Mouse (Mus musculus) liver, embryonic 13.5 days (tissue): ENCODE results near the gene Cldn9. TPM values are rescaled to one million over a fixed set of nuclear protein-coding genes. Genes with fewer than 3 reads are reported as not detected.

Source experiments
- ATAC-seq: fragments of 200-750 bp; cut with Nextera tagmentation; 2 replicates; pipeline ENCODE4 v1.8.0; 2017; ENCODE audit warnings: low read depth, mild to moderate bottlenecking, moderate number of reproducible peaks, moderate library complexity
- DNase-seq: peaks from one replicate; pipeline ENCODE4 v3.0.0; 2022
- H3K27ac ChIP-seq: fragments of 300-500 bp; sonication (generic); 2 replicates; pipeline ENCODE4 v1.5.1; 2015; ENCODE audit warnings: moderate library complexity, mild to moderate bottlenecking, inconsistent platforms
- H3K27me3 ChIP-seq: fragments of 300-500 bp; sonication (generic); 2 replicates; pipeline ENCODE4 v1.6.1; 2015; ENCODE audit warnings: mild to moderate bottlenecking, inconsistent platforms
- H3K36me3 ChIP-seq: fragments of 300-500 bp; sonication (generic); 2 replicates; pipeline ENCODE4 v1.6.1; 2015; ENCODE audit warnings: mild to moderate bottlenecking, inconsistent platforms
- H3K4me1 ChIP-seq: fragments of 300-500 bp; sonication (generic); replicated peaks from 2 replicates; pipeline ENCODE4 v1.6.1; 2015; ENCODE audit warnings: inconsistent platforms
- H3K4me2 ChIP-seq: fragments of 300-500 bp; sonication (generic); 2 replicates; pipeline ENCODE4 v1.6.1; 2015; ENCODE audit warnings: inconsistent platforms, mild to moderate bottlenecking, moderate library complexity
- H3K4me3 ChIP-seq: fragments of 300-500 bp; sonication (generic); replicated peaks from 2 replicates; pipeline ENCODE4 v1.5.1; 2015; ENCODE audit warnings: mild to moderate bottlenecking, inconsistent platforms
- H3K9ac ChIP-seq: fragments of 300-500 bp; sonication (generic); 2 replicates; pipeline ENCODE4 v1.6.1; 2015; ENCODE audit warnings: mild to moderate bottlenecking, inconsistent platforms
- H3K9me3 ChIP-seq: fragments of 300-500 bp; sonication (generic); replicated peaks from 2 replicates; pipeline ENCODE4 v1.6.1; 2016; ENCODE audit warnings: inconsistent platforms
- WGBS: fragments of 180-500 bp; shearing (Covaris S2); methylation state at CpG from one replicate; pipeline ENCODE4 v1.1.7; 2015; ENCODE audit not compliant: insufficient replicate concordance; 5-methylcytosine and 5-hydroxymethylcytosine counted together
- polyA plus RNA-seq: library from polyadenylated mRNA; unstranded; fragments of >200 nt; fragmentation: Nextera tagmentation; extraction: Ambion mirVana; gene quantifications from 2 replicates; pipeline ENCODE4 v1.2.1, GENCODE M21; 2015

The Cldn9 gene
- polyA plus RNA-seq, 1 experiment from 2014 or later = not detected

- no peak overlapping the region for H3K4me2 ChIP-seq
- no peaks in the 10 kb centered on the region for H3K9me3 ChIP-seq
- H3K27me3 ChIP-seq = peaks cover 48% of the 10 kb centered on the region
- no peak overlapping the region for H3K27ac ChIP-seq
- WGBS = 45% methylated on average over 10 of the region's 10 CpGs
- no peak overlapping the region for H3K4me3 ChIP-seq
- no peak overlapping the region for H3K9ac ChIP-seq
- no peak for DNase-seq
- ATAC-seq = no peak
- H3K36me3 ChIP-seq = no peaks in the 10 kb centered on the region
- peaks cover 3% of the 10 kb centered on the region; the same call in 1 of the 2 replicates for H3K4me1 ChIP-seq
Observed at GRCm38 (mm10) chr17:23645894-23646293, 37.9 kb downstream of the Cldn9 start.

- H3K27me3 ChIP-seq = peaks cover 48% of the 10 kb centered on the region
- WGBS = 1% methylated on average over 58 of the region's 58 CpGs
- peak within 1 kb of the TSS; percentile 61 for H3K4me2 ChIP-seq
- no peaks in the 10 kb centered on the region for H3K9me3 ChIP-seq
- peaks cover 3% of the 10 kb centered on the region; the same call in 1 of the 2 replicates for H3K4me1 ChIP-seq
- ATAC-seq (no peak), DNase-seq (no peak)
- no peaks in the 10 kb centered on the region for H3K36me3 ChIP-seq
- 0 out of 2 replicates have a peak within 1 kb of the TSS, but pooled peaks have one; percentile 17 for H3K9ac ChIP-seq
- no peak within 1 kb of the TSS for H3K27ac ChIP-seq
- H3K4me3 ChIP-seq = peak within 1 kb of the TSS; percentile 36
Observed at GRCm38 (mm10) chr17:23644613-23645495, 39.0 kb downstream of the Cldn9 start, which contains the start of gene Mmp25. Gene Mmp25 (minus strand): TSS chr17:23645277.

Other genes starting within 250 kb of the Cldn9 start
- gene Vmn2r117, start 204.3 kb downstream of the Cldn9 start, polyA plus RNA-seq = not detected in 2 replicates
- 5.5 and 6.5 TPM in 2 replicates for gene Zfp213, start 119.8 kb downstream of the Cldn9 start, polyA plus RNA-seq
- gene Zfp13, start 84.5 kb downstream of the Cldn9 start, polyA plus RNA-seq = 1.2 and 1.6 TPM in 2 replicates
- gene Zscan10, start 83.2 kb downstream of the Cldn9 start, polyA plus RNA-seq = not detected in 2 replicates
- 0.14 and 0.15 TPM in 2 replicates for gene Mmp25, start 38.7 kb downstream of the Cldn9 start, polyA plus RNA-seq
- 0.10 and 0.14 TPM in 2 replicates for gene Bicdl2, start 23.5 kb downstream of the Cldn9 start, polyA plus RNA-seq
- 21.6 and 21.9 TPM in 2 replicates for gene Hcfc1r1, start 10.4 kb downstream of the Cldn9 start, polyA plus RNA-seq
- 27.6 and 27.8 TPM in 2 replicates for gene Thoc6, start 10.1 kb downstream of the Cldn9 start, polyA plus RNA-seq
- gene Tnfrsf12a, start 6.6 kb downstream of the Cldn9 start, polyA plus RNA-seq = 6.2 and 6.7 TPM in 2 replicates
- 0.68 and 1.3 TPM in 2 replicates for gene Cldn6, start 4.8 kb downstream of the Cldn9 start, polyA plus RNA-seq
- 0.05 TPM in 1 of 2 replicates, not detected in the other for gene 1520401A03Rik, start 38.8 kb upstream of the Cldn9 start, polyA plus RNA-seq
- 26.6 and 27.8 TPM in 2 replicates for gene Pkmyt1, start 42.3 kb upstream of the Cldn9 start, polyA plus RNA-seq
- 7.8 and 7.9 TPM in 2 replicates for gene Paqr4, start 56.8 kb upstream of the Cldn9 start, polyA plus RNA-seq
- 0.10 and 0.17 TPM in 2 replicates for gene Kremen2, start 61.8 kb upstream of the Cldn9 start, polyA plus RNA-seq
- 12.6 and 13.0 TPM in 2 replicates for gene Flywch1, start 87.6 kb upstream of the Cldn9 start, polyA plus RNA-seq
- gene Flywch2, start 102.1 kb upstream of the Cldn9 start, polyA plus RNA-seq = 1.3 and 1.4 TPM in 2 replicates
- 228 and 235 TPM in 2 replicates for gene Srrm2, start 106.5 kb upstream of the Cldn9 start, polyA plus RNA-seq
- gene Elob, start 145.1 kb upstream of the Cldn9 start, polyA plus RNA-seq = 535 and 572 TPM in 2 replicates
- not detected in 2 replicates for gene Prss33, start 152.0 kb upstream of the Cldn9 start, polyA plus RNA-seq
- gene Prss32, start 159.8 kb upstream of the Cldn9 start, polyA plus RNA-seq = not detected in 2 replicates
- gene Prss41, start 160.1 kb upstream of the Cldn9 start, polyA plus RNA-seq = 0.09 and 0.22 TPM in 2 replicates
- not detected in 2 replicates for gene Prss21, start 184.0 kb upstream of the Cldn9 start, polyA plus RNA-seq
- gene Dcpp1, start 196.8 kb upstream of the Cldn9 start, polyA plus RNA-seq = not detected in 2 replicates
- not detected in 2 replicates for gene Dcpp2, start 196.9 kb upstream of the Cldn9 start, polyA plus RNA-seq
- gene Dcpp3, start 233.4 kb upstream of the Cldn9 start, polyA plus RNA-seq = not detected in 2 replicates